Mouse (Mus musculus) heart, adult 18-20 months (tissue): ENCODE data around the gene P2ry6. TPM values are rescaled to one million over a fixed set of nuclear protein-coding genes. Genes with fewer than 3 reads are reported as not detected.

Source experiments
- DNase-seq, 2 experiments: peaks; one replicate each; pipeline ENCODE4 v3.0.0; 2021 to 2022; ENCODE audit warnings: mixed read lengths in 1 of 2
- total RNA-seq, 2 experiments: library from RNA; stranded (reverse); gene quantifications; 2 replicates each; pipeline ENCODE4 v1.2.3; 2021

P2ry6 gene
- total RNA-seq, 2 experiments from 2014 or later = 3.2 TPM

DNA sequence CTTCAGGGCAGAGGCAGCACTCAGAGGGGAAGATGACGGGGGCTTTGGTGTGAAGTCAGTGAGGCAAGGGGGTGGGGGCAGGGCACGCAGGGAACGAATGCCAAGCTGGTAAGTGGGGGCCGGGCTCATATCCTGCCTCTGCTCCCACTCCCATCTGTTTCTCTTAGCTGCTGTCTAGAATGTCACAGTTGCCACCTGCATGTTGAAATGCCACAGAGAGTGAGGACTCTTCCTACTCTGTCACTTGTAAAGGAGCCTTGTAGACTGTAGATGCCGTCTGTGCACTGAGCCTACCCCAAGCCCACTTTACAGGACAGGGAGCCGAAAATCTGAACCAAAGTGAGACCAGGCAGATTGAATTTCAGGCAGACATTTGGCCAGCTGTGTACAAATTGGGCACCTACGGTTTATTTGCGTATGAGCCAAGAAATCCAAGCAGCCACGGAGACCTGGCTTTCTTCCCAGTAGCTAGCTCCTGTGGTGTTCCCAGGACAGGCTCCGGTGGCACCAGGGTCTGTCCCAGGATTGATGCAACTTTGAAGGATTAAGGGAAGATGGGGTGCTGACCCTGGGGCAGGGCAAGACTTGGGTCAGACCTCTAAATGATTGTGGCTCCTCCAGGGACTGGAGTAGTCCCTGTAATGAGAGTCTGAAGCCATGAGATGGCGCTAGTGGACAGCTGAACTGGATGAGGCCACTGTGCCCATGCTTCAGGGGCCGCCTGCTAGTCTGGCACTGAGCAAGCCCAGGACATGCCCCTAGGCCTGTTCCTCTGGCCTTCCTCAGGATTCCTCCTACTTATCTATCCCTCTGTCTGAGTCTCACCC lies 31.4 kb downstream of the P2ry6 start:
- peak; percentile 69 to 75 for DNase-seq

DNA sequence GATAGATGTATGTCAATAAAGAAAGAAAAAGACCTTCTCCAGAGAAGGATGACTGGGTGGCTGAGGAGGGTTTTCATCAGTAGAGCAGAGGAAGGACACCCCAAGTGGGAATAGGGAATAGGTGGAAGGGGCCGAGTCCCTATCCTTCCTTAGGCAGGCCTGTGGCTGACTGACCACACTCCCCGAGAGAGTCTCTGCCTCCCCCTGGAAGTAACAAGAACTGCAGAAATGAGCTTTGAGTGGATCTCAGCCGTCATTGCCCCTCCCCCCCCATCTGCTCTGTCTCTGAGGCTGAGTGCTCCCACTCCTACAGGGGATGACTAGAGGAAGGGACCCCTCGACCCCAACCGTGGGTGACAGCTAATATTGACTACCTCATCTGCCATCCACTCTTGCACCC lies 33.3 kb downstream of the P2ry6 start:
- no peak for DNase-seq

DNA sequence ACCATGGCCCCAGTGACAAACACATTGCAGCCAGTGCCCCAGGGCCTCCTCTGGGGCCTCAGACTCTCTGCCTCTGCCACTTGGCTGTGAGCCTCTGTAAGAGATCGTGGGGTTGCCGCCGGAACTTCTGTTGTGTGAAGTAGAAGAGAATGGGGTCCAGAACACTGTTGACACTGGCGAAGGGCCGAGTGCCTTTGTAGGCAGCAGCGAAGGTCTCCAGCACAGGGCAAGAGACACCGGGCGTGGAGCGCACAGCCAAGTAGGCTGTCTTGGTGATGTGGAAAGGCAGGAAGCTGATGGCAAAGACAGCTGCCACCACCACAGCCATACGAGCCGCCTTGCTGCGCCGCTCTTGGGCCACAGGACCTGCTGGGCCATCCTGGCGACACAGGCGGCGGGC lies 36.3 kb downstream of the P2ry6 start:
- DNase-seq = no peak

DNA sequence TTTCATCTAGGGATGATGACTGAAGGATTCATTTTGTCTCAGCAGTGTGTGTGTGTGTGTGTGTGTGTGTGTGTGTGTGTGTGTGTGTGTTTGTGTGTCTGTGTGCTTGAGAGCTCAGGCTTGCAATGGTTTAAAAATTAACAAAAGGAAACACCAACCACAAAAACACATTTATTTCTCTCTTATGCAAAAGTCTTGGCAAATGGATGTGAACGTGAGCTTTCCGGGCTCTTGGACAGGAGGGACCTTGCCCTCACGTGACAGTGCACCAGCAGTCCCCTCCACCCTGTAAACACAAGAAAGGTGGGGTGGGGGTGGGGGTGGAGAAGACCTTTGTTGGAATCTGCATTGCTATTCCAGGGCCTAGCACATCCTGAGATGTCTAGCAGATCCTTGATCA lies 37.0 kb downstream of the P2ry6 start:
- no peak for DNase-seq

DNA sequence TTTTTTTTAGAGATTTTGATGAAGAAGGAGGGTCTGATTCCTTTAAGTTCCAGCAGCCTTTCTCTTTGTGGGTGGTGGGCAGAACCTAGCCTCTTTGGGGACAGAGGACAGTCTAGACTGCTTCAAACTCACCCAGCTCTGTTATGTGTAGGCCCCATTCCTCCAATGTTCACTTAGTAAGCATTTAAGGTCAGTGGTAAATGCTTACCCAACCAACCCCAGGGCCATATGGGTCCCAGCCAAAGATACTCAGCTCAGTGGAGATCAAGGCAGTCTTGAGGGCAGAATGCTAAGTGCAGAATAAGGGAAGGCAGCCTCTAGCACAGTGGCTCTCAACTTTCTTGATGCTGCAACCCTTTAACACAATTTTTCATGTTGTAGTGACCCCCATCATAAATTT lies 40.9 kb downstream of the P2ry6 start:
- no peak for DNase-seq

DNA sequence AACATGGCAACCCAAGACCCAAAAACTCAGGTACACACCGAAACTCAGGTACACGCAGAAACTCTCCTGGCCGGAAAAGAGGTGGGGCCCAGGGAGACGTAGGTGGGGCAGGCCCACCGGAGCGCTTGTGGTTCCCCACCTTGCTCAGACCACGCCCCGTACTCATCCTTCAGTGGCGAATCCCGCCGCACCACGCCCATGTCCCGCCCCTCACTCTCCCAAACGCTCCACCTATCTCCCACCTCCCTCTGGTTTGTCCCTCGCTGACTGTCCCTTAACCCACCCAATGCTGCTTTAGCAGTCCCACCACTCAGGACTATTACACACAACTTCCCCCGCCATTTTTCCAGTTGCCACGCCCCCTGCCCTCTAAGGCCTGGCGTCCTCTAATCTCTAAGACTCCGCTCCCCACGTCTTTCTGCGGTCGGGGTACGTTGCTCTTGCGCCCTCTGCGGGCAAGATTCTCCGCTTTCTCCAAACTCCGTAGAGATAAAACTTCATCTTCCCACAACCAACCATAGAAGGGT lies 41.9 kb downstream of the P2ry6 start:
- DNase-seq = peak; percentile 87 to 93

DNA sequence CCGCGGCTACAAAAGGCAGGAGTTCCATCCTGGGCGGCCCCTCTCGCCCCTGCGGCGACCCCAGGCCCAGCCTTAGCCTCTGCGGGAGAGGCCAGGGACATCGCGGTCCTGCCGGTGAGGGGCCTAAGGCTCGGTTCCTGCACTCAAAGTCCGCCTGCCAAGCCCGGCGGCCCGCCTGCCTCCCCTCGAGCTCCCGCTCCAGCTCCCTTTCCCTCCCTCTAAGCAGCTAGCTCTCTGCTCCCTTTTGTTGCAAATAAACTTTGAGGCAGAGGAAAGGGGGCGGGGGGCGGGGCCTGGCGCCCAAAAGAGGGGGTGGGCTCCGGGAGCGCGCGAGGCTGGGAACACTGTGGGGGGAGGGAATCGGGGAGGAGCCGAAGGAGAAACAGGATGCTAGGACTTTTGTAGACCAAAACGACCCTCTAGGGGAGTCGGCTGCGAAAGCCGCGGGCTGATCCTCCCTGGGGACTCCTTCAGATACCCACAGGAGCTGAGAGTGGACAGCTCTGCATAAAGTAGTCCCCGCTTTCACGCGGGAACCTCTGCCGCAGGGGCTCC lies 42.4 kb downstream of the P2ry6 start, which contains the start of gene Arhgef17:
Gene Arhgef17 (minus strand): TSS at position 182 of the 555 bp plus-strand sequence.
- DNase-seq = peak in 1 of 2 experiments; percentile 69

DNA sequence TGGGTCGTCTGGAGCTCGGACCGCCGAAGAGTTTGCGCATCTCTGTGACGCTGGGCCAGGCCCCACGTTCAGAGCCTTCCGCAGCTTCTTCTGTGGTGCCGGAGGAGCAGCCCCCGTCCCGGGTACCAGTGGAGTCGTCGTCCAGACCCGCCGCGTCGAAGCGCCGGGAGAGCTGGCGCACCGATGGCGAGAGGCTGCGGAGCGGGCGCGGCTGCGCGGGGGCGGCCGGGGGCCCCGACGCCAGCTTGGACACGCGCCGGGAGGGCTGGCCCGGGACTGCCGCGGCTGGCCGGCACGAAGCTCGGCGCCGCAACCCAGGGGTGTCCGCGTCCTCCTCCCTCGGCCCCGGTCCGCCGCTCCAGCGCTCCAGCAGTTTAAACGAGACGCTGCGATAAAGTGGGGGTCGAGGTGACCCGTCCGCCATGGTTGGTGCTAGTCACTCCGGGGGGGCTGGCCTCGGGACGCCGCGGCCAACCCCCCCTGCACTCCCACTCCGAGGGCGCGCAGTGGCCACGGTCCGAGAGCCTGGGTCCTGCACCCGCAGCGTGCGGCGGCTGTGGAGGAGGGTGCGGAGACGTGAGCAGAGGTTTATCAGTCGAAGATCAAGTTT lies 43.0 kb downstream of the P2ry6 start:
- peak; percentile 57 to 70 for DNase-seq

DNA sequence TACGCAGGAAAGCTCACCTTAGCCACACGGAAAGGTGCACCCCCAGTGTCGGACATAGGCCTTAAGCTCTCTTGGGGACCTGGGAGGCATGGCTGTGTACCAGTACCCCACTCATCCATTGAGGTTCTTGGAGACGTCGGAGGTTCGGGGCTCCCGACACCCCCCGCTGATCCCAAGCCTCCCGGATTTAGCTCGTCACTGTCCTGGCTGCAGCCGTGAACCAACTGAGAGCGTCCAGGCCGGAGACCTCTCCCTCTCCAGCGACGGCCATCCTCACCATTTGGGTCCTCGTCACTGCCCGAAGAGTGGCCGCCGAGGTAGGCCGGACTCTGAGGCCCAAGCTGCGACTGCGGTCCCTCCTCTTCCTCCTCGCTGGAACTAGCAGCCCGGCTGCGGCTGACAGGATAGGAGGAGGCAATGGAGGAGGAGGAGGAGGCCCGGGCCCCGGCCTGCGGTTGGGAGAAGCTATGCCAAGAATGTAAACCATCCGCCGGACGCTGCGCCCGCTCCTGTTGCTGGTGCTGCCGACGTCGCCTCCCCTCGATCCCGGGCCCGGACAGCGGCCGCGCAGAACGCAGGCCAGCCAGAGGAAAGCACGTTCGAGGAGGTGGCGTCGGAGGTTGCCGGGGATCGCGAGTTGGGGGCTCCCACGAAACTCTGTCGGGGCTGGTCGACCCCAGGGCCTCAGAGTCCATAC lies 43.7 kb downstream of the P2ry6 start:
- DNase-seq = peak; percentile 68 to 75

DNA sequence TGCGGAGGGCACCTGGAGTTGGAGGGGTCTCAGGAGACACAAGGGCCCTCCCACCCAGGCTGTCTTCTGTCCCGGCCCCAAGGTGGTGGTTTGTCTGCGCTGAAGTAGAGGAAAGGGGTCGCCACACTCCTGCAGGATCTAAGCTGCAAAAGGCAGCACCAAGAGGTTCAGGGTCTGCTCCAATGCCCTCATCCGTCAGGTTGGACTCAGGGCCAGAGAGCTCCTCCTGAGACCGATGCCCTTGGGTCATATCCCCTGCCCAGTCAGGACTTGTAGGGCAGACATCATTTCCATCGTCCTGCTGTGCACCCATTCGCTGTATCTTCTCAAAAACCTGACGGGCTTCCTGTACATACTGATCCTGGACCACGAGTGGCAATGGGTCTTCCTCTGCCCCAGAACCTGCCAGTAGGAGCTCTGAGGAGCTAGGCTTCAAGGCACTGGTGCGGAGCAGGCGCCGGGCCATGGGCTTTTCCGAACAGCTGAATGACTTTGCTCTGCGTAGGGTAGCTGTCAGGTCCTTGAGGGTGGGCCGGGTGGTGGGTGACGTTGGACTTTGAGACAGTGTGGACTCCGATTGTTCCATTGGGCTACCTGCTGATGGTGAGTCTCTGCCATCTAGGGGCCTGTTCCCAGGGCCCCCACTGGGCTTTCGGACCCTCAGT lies 44.7 kb downstream of the P2ry6 start:
- no peak for DNase-seq

DNA sequence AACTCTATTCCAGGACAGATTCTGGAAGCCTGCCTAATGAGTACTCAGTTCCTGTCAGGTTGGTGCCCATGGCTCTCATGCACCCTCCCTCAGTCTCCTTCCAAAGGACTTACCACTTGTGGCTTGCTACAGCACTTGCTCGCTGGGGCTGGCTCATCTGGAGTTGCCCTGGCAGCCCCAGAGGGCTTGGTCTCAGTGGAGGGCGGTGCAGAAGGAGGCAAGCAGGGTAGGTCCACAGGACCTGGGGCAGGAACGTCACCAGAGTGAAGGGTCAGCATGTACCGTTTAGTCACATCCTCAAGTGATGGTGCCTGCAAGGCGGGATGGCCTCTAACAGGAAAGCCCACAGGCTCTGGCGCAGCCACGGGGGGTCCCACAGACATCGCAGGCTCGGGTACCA lies 46.0 kb downstream of the P2ry6 start:
- DNase-seq = peak in 1 of 2 experiments; percentile 17

DNA sequence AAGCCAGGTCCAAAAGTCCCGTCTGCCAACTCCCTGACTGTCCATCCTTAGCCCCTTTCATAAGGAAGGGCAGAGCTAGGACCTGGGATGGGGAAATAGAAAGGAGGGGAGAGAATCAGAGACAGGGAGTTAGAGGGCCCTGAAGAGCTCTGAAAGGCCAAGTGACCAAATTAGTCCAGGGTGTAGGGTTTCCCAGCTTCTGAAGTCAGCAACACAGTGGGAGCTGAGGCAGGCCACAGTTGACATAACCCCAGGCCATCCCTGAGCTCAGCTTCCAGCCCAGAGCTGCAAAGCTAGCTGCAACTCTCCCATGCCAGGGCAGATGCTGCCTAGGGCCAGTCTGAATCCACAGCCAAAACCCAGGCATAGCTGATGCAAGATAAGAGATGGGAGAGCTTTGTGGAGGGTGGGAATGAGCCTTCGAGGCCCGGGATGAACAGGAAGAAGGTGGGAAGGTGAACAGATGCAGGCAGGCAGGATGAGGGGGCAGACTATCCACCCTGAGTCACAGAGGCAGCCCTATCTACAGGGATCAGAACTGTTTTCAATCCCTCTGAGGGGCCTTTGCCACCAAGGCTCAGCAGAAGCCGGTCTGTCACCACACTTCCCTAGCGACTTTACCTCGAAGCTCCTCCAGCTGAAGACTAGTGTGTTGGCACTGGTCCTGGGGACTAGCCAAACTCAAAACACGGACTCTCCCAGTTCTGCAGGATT lies 47.0 kb downstream of the P2ry6 start:
- DNase-seq = peak in 1 of 2 experiments; percentile 18

DNA sequence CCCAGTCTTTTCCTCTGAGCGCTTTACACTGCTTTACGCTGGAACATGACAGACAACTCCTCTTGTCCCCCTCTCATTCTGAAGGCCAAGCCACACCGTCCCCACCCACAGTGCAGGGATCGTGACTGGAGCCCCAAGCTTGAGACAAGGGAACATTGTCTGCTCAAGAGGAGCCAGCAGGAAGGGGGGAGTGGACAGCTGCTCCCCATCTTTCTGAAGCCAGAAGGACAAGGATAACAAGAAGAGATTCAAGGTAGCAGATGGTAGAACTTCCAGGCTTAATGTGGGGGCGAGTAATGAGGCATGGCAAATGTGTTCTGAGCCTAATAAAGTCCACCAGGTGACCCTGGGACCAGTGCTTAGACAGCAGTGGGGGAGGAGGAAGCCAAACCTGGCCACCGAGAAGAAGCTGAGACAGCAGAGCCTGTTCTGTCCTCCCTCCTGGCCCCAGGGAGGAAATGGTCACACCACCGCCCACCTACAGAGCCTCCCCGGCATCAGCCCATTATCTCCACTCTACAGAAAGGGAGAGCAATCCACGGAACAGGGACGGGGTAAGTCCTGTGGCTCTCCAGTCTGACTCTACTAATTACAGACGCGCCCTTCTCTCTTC lies 48.0 kb downstream of the P2ry6 start:
- peak in 1 of 2 experiments; percentile 15 for DNase-seq

DNA sequence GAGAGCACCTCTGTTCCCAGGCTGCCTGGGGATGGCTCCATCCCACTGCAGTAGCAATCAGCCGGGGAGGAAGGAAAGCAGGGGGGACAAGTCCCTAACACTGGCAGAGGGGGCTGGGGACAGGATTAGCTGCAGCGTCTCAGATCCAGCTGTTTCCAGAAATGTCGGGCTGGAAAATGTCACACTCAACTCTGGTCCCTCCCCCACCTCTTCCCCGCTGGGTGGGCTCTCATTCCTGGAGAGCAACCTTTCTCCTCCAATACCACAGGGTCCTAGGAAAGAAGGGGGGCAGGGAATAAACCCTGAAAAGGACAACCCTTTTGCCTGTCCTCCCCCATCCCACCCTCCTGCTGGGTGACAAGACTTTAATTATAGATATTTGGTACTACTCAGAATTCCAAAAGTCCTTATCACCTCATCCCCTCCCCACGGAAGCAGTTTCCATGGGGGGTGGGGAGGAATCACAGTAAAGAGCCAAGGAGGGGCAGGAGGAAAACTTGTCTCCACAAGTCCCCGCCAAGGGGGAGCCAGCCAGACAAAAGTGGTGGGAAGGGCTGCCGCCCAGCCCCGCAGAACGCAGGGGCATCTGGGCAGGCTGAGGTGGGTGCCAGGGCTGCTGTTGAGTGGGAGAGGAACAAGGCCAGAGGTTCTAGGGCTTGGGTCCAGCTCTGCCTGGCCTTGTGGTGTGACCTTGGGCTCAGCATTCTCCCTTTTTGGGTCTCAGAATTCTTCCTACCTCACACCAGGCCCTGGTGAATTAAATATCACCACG lies 49.6 kb downstream of the P2ry6 start:
- peak in 1 of 2 experiments; percentile 21 for DNase-seq

DNA sequence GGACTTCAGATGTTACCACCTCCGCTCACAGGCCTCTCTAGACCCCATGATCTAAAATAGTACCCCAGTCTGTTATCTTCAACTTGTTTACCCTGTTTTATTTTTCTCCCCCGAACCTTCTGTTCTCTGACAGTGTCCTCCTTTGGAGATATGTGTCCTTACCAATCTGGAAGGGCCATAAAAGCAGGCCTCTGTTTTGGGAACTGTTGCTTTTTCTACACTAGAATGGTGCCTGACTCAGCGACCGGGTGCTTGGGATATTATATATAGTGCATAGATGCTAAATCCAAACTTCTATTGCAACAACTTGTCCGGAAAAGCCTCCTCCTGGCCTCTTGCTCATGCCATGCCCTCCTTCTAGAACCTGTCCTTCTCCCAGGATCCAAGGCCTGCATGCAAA lies 50.2 kb downstream of the P2ry6 start:
- DNase-seq = no peak

DNA sequence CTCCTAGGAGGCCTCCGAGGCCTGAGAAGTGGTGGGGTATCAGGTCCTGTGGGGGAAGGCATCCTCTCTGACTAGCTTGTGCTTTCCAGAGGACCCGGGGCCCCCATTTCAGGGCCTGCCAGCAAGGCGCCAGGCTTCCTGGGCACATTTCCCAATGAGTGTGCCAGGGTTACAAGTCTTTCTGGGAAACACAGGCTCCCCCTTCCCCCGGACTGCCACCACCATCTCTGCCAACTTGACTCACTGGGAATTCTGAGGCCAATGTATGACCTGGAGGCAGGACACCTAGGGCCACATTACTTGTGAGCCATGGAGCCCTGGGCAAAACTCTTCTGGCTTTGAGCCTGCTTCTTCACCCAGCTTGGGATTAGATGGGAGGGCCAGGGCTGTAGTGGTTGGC lies 51.5 kb downstream of the P2ry6 start:
- peak in 1 of 2 experiments; percentile 39 for DNase-seq

DNA sequence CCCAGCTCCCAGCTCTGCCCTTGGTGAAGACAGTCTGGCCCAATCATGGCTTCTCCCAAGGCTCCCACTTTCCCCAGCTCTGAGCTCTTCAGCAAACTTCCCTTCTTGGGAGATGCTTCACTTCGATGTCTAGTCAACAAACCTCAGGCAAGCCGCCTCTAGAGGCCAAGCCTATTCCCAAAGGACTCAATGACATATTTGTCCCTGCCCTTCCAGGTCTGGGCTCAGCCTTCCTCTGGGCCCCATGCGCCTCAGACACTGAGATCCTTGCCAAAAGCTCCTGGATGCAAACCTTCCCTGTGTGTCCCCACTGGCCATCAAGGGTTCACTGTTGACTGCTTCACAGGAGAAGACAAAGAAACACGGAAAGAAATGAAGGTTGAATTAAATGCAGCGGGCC lies 53.2 kb downstream of the P2ry6 start:
- DNase-seq = peak; percentile 27 to 51

DNA sequence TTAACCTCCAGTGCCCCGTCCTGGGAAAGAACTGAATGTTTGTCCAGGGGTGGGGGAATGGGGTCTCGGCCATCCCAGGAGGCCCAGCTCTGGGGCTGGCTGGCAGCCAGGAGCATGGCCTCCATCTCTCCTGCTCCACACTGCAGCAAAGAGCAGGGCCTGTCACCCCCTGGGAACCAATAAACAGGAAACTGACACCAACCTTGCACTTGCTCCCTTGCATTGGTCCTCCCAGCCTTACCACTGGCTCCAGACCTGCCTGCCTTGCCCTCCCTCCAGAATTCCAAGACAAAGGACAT lies 54.7 kb downstream of the P2ry6 start:
- peak; percentile 56 to 72 for DNase-seq

DNA sequence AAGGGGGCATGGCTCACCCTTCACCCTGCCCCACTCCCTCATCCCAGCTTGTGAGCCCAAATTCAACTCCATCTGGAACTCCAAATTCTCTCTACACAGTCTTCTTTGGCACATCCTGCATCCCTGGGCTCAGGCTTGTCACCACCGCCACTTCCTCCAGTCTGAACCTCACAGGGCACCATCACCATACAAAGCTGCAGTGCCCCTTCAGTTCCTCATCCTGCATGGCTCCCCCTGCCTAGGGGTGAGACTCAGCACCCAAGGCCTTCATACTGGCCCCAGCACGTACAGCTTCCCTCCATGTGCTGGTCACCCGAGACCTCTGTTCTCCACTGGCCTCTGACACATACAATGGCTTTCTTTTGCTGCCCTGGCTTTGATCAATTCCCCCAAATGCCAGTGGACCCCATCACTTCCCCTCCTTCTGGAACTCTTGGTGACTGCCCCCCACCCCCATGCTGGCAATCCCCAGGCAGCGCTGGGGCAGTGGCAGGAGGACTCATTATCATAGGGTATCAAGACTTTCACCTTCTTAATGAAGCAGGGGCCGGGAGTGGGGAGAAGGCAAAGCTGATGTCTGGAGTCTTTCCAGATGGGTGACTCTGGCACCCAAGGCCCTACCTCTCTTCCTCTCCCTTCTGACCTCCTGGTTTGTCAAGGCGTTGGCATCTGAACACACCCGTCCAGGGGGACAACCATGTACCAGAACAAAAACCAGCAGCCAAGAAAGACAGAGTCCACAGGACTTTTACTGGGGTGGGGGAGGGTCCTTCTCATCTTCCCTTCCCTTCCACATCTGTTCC lies 55.2 kb downstream of the P2ry6 start:
- DNase-seq = no peak
